Mouse (Mus musculus): ENCODE data around the gene Mlxipl.

Gene Mlxipl

GRCm38 (mm10) chr5:135079578-135079977, 10.1 kb upstream of the Mlxipl start:
- DNase-seq (ENCODE audit: low spot score): no peak

DNA sequence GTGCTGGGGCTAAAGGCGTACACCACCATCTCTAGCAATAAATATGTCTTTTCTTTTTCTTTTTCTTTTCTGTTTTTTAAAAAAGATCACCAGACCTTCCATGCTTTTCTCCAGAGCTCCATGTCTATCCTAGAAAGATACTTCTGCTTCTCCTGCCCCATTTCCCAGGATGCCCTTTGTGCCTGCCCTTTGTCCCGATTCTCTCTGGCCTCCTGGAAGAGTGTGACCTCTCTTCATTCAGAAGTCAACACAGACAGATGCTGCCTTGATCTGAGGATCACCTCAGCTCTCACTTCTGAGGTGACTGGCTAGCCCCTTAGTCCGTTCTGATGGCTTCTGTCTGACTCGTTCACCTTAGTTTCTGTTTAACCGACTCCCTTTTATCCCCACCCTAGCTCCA, 9.2 kb upstream of the Mlxipl start:
- DNase-seq (ENCODE audit: low spot score): no peak

DNA sequence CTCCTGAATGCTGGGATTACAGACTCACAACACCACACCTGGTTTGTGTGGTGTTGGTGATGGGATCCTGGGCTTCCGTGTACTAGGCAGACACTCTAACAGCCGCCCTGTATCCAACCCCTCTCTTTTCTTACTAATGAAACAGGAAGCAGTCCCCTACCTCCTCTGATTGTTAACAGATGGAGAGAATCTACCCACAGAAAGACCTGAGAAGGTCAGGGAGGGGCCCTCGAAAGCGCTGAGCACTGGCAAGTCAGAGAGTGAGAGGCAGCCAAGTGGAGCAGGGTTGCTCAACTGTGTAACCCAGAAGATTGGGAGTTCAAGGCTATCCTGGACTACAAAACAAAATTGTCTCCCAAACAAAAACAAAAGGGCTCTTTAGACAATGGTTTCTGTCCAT, 2.8 kb upstream of the Mlxipl start:
- DNase-seq (ENCODE audit: low spot score): no peak

DNA sequence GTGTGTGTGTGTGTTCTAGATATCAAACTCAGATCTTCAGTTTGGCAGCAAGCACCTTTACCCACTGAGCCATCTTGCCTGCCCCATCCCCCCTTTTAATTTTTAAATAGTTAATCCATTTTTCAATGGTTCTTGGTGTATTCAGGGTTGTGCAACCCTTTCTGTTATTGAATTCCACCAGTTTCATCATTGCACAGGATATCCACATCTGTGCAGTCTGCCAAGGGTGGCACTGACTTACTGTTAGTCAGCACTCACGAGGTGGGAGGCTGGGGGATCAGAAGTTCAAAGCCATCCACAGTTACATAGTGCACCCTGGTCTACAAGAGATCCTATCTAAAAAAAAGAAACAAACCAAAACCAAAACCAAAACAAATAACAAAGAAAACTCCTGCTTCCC, 11.3 kb downstream of the Mlxipl start:
- DNase-seq (ENCODE audit: low spot score): no peak

GRCm38 (mm10) chr5:135103999-135104660, 14.4 kb downstream of the Mlxipl start:
- DNase-seq (ENCODE audit: low spot score): no peak

DNA sequence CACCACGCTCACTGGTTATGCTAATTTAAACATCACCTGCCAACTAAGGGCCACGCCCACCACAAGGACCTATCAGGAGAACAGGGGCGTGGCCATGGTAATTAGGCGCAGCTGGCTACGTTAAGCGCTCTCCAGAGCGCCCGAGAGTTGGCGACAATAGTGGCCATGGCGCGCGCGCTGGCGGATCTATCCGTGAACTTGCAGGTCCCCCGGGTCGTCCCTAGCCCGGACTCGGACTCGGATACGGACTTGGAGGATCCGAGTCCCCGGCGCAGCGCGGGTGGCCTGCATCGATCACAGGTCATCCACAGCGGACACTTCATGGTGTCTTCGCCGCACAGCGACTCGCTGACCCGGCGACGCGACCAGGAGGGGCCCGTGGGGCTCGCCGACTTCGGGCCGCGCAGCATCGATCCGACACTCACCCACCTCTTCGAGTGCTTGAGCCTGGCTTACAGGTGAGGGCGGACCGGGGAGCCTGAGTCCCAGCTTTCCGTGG, 17.1 kb downstream of the Mlxipl start:
- DNase-seq (ENCODE audit: low spot score): peak; percentile 21

- peak; percentile 15 for DNase-seq (ENCODE audit: low spot score)
Measured at GRCm38 (mm10) chr5:135107521-135108501, 18.1 kb downstream of the Mlxipl start.

- no peak for DNase-seq (ENCODE audit: low spot score)
Measured at GRCm38 (mm10) chr5:135109017-135109416, 19.3 kb downstream of the Mlxipl start.

DNA sequence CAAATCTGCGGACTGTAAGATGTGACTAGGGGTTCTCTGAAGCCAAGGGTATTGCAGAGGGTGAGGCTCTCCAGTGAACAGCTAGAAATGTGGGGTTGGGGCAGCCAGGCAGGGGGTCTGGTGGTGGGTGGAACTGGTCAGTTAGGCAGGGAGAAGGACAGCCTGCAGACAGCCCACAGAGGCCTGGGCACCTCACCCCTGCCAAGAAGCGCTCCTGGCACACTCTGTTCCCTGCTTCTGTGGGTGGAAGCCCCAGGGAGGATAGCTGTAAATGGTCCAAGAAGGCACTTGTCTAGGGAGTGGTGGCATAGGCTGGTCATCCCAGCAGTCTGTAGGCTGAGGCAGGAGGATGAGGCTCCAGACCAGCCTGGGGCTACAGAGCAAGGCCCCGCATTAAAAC, 19.7 kb downstream of the Mlxipl start:
- no peak for DNase-seq (ENCODE audit: low spot score)

DNA sequence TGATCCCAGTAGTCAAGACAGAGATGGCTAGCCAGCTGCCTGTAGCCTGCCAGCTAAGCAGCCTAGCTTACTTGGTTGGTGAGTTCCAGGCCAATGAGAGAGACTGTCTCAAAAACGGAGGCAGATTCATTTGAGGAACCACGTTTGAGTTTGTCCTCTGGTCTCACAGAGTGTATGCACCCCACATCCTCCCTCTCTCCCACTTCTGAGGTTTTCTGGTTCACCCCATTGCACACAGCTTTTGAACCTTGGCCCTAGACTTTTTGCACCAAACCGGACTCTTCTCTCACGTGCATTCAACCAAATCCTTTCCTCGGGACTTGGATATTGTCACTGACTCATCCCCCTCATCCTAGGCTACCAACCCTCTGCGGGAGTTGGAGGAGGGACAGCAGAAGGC, 20.3 kb downstream of the Mlxipl start:
- no peak for DNase-seq (ENCODE audit: low spot score)

GRCm38 (mm10) chr5:135113782-135114181, 24.1 kb downstream of the Mlxipl start:
- DNase-seq (ENCODE audit: low spot score): no peak

- DNase-seq (ENCODE audit: low spot score): no peak
Measured at GRCm38 (mm10) chr5:135115241-135115640, 25.6 kb downstream of the Mlxipl start.

DNA sequence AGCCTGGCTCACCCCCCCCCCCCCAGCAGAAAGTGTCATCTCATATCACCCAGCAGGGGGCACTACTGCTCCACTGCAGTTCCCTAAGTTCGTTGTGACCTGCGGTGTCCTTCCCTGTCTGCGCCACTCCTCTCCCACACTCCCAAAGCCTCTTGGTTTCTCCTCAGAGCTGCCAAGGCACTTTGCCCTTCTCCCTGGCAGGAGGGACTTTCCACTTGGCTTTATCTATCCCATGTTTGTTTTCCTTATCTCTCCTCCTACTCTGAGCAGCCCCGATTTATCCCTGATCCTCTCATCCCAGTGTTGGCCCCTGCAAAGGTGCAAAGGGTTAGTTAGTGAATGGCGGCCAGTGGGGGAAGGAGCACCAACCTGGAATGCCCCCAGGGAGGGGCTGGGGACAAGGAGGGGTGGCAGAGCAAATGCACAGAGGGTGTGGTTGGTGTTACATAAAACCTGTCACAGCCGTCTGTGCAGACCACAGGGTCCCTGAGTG, 28.9 kb downstream of the Mlxipl start:
- no peak for DNase-seq (ENCODE audit: low spot score)

GRCm38 (mm10) chr5:135120753-135121152, 31.1 kb downstream of the Mlxipl start:
- DNase-seq (ENCODE audit: low spot score): no peak

DNA sequence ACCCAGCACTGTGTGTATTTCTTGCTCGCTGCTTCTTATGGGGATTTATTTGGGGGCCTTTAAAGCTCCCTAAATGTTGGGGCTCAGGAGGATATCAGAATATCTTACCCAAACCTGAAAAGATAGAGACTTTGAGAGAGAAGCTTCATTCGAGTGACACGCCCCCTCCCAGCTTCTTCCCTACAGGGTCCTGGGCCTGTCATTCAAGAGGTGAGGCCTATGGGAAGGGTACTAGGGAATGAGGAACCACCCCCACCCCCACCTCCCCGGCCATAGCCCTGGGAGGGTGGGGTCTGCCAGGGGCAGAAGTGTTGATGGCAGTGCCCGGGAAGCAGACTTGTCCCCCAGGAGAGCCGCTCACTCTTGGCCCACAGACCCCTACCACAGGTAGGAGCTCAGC, 36.4 kb downstream of the Mlxipl start:
- no peak for DNase-seq (ENCODE audit: low spot score)

- no peak for DNase-seq (ENCODE audit: low spot score)
Measured at GRCm38 (mm10) chr5:135127669-135128068, 38.0 kb downstream of the Mlxipl start.

- DNase-seq (ENCODE audit: low spot score): no peak
Measured at GRCm38 (mm10) chr5:135129747-135130146, 40.1 kb downstream of the Mlxipl start.

DNA sequence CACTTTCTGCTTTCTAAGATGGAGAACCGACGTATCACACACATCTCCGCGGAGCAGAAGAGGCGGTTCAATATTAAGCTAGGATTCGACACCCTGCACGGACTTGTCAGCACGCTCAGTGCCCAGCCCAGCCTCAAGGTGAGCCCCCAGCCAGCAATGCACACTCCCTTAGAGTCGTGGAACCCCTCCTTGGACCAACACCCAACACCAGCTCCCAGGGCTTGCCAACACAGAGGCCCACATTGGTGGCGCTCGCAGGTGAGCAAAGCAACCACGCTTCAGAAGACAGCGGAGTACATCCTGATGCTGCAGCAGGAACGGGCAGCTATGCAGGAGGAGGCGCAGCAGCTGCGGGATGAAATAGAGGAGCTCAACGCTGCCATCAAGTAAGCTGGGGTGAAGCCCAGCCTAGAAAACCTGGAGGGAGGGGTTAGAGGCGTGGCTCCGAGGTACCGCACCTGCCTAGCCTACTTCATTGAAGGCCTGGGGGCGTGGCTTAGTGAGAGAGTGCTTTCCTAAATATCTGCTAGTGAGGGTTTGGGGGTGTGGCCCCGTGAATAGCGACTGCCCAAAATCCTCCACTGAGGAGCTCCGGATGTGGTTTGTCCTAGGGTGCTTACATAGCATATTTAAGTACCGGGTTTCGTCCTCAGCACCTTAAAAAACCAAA, 44.2 kb downstream of the Mlxipl start:
- peak; percentile 26 for DNase-seq (ENCODE audit: low spot score)

DNA sequence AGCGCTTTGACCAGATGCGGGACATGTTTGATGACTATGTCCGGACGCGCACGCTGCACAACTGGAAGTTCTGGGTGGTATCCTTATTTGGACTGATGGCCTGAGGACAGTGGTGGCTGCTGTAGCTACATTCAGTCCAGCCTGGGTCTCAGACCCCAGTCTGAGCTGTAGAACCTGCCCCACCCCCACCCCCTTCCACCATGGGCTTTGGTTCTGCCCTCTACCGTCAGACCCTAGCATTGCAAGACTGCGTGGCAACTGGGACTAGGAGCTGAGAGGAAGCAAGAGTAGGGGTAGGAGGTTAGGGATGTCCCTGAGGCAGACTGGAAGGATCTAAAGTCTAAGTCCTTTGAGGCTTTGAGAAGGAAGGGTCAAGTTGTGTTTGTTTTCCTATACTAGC, 44.8 kb downstream of the Mlxipl start:
- DNase-seq (ENCODE audit: low spot score): no peak

DNA sequence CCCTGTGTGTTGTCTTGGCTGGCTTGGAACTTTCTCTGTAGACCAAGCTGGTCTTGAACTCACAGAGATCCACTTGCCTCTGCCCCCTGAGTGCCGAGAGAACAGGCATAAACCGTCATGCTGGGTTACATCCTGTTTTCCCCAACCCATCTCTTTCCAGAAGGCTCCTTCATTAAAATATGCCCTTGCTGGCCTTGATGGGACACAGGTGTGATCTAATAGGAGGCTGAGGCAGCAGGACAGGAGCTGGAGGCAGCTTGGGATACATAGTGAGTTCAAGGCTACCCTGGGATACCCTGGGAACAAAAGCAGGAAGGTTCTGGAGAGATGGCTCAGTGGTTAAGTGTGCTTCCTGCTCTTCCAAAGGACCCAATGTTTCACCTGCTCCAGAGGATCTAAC, 50.2 kb downstream of the Mlxipl start:
- DNase-seq (ENCODE audit: low spot score): no peak

- no peak for DNase-seq (ENCODE audit: low spot score)
Measured at GRCm38 (mm10) chr5:135144469-135144868, 54.8 kb downstream of the Mlxipl start.

DNA sequence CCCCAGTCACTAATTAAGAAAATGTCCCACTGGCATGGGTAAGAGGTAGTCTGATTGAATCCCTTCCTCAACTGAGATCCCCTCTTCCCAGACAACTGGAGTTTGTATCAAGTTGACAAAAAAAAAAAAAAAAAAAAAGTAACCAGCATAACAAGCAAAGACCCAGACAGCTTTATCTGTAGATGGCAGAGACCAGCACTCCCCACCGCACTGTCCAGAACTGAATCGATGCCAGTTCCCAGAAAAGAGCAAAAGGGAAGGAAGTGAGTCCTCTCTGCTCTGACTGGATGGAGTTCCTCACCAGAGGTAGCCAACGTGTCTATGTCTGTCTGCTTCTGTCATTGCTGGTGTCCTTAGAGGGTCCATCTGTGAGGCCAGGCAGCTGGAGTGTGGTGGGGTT, 55.8 kb downstream of the Mlxipl start:
- no peak for DNase-seq (ENCODE audit: low spot score)
